Mouse (Mus musculus): ENCODE data around the gene Mettl26.

Gene Mettl26

DNA sequence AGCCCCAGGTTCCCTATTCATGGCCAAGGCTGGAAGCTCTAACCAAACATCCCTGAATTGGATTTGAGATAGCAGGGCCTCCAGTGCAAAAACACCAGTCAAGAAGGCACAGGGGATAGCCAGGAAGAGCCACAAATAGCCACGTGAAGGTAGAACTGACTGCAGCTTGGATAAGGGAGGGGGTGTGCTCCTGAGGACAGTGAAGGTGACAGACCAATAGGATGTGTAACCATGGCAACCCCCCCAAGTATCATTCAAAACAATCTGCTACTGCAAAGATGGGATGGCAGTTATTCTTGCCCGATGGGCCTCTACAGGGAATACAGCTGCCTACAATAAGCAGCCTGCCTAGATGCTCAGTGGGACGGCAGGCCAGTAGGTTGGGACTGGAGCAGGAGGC lies 37.3 kb upstream of the Mettl26 start:
- no peak for DNase-seq

GRCm38 (mm10) chr17:25838904-25839303 lies 36.0 kb upstream of the Mettl26 start:
- DNase-seq = no peak

GRCm38 (mm10) chr17:25839455-25840235 lies 35.2 kb upstream of the Mettl26 start:
- peak; percentile 69 to 70 for DNase-seq

GRCm38 (mm10) chr17:25840519-25840918 lies 34.4 kb upstream of the Mettl26 start:
- DNase-seq = no peak

- no peak for DNase-seq
These were observed 33.6 kb upstream of the Mettl26 start, which contains the start of gene Gm20683 for GRCm38 (mm10) chr17:25841117-25841880. TSS of gene Gm20683 (minus strand) at chr17:25841763.

DNA sequence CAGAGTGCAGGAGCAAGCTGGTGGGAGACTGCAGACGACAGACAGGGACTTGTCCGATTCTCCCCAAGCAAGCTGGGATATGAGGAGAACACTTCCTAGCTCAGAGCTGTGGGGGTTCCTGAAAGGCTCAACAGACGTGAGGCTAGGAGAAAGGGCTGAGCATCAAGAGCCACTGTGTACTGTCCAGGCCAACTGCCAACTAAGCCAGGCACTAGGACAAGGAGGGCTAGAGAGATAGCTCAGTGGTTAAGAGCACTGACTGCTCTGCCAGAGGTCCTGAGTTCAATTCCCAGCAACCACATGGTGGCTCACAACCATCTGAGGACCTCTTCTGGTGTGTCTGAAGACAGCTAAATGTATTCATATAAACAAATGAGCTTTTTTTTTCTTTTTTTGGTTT lies 32.4 kb upstream of the Mettl26 start:
- no peak for DNase-seq

DNA sequence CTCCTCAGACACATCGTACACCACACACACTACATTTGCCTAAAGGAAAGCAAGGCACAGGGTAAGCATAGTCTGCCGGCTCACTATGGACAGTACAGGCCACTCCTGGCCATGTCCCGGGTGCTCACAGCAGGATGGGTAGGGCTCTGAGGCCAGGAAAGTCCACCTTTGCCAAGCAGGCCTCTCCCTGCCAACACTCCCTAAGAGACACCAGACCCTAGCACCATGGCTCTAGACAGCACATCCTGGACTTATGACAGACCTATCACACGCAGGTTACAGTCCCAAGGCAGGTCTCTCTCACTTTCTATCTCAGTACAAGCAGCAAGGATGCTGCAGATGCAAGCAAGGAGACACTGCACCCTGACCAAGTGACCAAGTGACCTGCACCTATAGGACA lies 31.8 kb upstream of the Mettl26 start:
- no peak for DNase-seq

DNA sequence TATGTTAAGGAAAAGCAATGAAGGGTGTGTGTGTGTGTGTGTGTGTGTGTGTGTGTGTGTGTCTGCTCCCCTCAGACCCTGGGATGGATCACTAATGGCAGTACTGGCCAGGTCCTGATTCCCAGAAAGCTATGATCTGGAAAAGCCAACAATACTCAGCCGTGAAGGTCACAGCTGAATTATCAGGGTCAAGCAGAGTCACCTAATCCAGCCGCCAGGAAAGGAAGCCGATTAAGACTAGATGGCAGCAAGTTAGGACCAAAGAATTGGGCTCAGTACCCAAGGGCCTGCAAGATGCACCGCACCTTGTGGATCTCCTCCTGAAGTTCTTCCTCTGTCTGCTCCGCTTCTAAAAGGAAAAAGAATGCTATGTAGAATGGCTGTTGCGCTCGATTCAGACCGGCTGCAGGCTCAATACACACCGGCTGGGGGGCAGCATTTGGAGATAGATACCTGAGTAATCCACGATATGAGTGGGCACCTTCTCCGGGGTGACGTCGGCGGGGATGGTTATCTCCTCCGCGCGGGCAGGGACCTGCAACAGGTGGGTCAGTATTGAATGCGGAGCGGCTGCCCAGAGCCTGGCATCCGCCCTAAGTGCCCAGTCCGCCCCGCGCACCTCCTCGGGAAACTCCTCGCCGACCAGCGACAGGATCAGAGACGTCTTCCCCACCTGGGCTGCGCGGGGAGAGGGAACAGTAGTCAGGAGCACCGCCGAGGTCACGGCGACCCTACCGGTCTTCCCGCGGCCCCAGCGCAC lies 31.1 kb upstream of the Mettl26 start:
- peak in 1 of 2 experiments; percentile 35 for DNase-seq

DNA sequence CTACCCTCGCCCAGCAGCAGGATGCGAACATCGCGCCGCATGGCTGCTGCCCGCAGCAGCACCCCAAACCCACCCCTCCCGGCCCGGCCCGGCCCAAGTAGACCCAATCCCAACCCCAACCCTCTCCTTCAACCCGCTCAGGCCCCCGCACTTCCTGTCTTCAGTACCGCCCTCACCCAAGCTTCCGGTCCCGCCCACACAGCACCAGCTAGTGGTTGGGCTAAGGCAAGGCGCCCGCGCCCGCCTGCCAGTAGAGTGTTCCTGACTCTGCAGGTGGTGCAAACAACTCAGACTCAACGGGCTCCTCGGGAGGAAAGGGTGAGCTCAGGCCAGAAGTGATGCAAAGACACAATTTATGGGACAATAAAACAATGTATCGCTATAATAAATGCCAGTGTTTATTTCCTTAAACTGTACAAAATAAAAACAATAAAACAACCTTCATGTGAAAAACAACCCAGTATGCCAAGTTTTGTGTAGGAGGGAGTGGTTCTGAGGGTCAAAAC lies 30.4 kb upstream of the Mettl26 start, which contains the start of gene Rhot2:
Gene Rhot2, minus strand, starts transcription at position 456 of the 506 bp plus-strand sequence.
- peak; percentile 95 to 96 for DNase-seq

GRCm38 (mm10) chr17:25860229-25860628 lies 14.6 kb upstream of the Mettl26 start:
- DNase-seq = no peak

GRCm38 (mm10) chr17:25860832-25861703 lies 13.8 kb upstream of the Mettl26 start, which contains the start of gene Wdr90:
TSS of gene Wdr90 (minus strand) at chr17:25861501.
- DNase-seq = peak; percentile 89 to 90

DNA sequence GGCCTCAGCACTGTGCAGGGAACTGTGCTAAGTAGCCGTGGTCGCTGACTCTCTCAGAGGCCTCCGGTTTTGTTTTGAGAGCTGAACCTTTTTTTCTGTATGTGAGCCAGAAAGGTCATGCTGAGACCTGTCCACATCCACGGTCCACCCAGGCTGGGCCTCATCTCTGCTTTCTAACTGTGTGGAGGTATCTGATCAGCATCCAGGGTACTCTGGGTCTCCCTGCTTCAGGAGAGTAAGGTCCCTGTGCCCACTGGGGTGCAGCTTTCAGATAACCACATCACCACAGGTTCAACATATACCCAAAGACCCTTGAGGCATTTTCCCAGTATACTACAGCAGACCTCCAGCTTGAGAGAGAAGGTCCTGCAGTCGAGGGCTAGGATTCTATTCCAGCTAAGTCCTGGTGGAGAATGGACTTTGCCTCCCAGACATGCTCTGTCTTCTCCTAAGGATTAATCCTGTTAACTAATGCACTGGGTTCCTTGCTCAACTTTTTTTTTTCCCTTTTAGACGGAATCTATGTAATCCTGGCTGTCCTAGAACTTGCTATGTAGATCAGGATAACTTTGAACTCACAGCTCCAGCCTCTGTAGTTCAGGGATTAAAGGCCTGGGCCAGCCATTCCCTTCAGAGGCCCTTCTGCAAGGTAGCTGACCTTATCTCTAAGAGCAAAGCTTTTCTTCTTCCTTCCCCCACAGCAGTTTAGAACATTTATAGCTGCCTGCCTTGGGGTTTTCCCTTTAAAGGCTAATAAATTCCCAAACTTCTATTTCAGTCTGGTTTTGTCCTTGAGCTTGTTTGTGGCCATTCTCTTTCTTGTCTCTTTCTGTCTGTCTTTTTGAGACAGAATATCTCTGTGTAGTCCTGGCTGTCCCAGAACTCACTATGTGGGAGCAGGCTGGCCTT lies 12.9 kb upstream of the Mettl26 start:
- peak in 1 of 2 experiments; percentile 27 for DNase-seq

DNA sequence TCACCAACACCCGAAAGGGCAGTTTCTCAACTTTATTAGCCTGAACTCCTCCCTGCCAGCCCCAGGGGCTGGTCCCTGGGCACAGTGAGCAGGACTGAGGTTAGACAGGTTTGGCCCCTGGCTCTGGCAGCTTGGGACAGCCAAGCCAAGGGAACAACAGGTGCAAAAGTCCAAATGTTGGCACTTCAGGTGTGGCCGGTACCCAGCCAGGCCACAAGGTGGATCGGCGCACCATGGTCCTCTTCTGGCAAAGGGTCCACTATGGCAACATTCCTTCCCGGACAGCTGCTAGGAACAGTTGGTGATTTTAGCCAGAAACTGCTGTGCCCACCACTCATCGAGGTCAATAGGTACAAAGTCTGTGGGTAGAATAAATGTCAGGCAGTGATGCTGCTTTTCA lies 11.2 kb upstream of the Mettl26 start:
- peak in 1 of 2 experiments; percentile 59 for DNase-seq

DNA sequence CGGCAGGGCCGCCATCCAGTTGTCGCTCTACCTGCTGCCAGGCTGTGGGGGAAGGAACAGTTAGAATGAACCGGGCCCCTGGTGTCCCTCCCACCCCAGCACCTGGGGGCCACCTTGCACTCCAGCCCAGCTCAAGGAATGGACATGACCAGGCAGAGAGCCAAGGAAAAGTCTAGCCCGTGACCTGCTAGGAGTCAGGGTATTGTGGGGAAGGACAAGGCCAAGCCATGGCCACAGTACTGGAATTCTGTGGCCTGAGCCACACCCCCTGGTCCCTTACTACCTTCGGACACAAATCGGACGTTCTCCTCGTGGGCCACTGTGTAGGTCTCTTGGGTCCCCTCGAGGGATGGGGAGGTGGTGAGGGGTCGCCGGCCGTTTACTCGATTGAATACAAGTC lies 10.6 kb upstream of the Mettl26 start:
- DNase-seq = no peak

- DNase-seq = no peak
These were observed 9.6 kb upstream of the Mettl26 start for GRCm38 (mm10) chr17:25865288-25865687.

DNA sequence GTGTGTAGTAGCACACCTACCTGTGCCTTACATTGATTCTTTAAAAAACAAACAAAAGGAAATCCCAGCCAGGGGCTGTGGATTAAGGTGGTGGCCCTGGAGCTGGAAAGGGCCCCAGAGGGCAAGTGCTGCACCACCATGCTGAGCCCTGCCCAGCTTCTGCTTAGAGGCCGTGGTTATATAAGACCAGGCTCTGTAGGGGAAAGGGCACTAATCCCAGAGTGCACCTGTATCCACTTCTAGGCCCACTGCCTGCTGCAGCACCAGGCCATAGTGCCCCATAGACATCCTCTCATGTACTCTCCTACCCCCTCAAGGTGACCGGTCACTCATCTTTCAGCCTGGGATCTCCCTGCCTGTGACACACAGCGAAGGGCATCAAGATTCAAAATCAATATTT lies 8.7 kb upstream of the Mettl26 start:
- peak; percentile 65 to 78 for DNase-seq

DNA sequence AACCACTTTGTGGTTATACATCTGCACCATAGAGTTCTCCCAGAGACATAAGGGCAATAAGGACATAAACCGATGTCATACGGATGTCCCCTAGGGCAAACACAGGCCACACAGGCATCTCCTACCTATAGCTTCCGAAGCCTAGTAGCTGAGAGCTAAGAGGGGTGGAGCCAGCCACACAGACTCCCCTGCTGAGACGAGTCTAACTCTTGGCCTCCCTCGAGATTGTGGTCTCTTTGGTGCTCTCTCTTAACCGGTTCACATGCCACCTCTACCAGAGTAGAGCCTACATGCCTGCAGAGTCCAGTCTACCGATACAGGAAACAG lies 7.4 kb upstream of the Mettl26 start:
- no peak for DNase-seq

- peak; percentile 79 to 84 for DNase-seq
These were observed 6.9 kb upstream of the Mettl26 start for GRCm38 (mm10) chr17:25867836-25868600.

DNA sequence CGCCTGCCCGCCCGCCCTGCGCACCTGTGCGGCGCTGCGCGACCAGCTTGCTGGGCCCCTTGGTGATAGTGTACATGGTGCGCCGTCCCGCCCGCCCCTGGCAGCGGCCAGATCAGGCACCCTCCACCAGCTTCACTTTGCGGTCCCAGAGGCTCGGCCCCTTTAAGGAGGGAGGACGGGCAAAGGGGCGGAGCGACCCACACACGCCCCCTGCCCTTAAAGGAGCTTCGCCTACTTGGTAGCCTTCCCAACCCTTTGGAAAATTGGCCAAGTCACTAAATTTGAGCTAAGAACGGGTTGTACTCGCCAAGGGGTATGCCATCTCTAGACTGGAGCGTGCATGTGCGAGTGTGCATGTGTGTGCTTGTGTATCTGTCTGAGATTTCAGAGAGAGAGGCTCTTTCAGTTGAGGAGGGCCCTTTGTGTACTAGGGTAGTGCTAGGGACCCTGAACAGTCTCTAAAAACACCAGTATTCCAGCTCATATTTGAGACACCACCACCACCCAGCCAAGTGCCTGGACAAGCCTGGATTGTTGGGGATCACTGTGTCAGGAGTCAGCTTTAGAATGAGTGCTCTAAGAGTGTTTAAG lies 6.2 kb upstream of the Mettl26 start, which contains the start of gene Mcrip2:
Gene Mcrip2, minus strand, starts transcription at position 164 of the 591 bp plus-strand sequence.
- DNase-seq = peak; percentile 90 to 91

- no peak for DNase-seq
These were observed 5.4 kb upstream of the Mettl26 start for GRCm38 (mm10) chr17:25869498-25869897.

All from kidney, adult 8-10 months (tissue).